Mouse (Mus musculus): ENCODE measurements around the gene Ppcs.
A peak's percentile ranks its signal among the peaks of the same experiment; 100 is the strongest.

Ppcs gene

GRCm38 (mm10) chr4:119422294-119422964 lies at the start of gene Ppcs, which contains the start of gene Zmynd12:
Ppcs (minus strand) TSS chr4:119422420.
Zmynd12 (plus strand) TSS chr4:119422814.
- peak; percentile 62 for DNase-seq (ENCODE audit: low spot score)

- DNase-seq (ENCODE audit: low spot score), result no peak
Measured at GRCm38 (mm10) chr4:119467720-119468380, 45.6 kb upstream of the Ppcs start.

- DNase-seq (ENCODE audit: low spot score), result no peak
Measured at GRCm38 (mm10) chr4:119465841-119466240, 43.6 kb upstream of the Ppcs start.

GRCm38 (mm10) chr4:119463756-119464419 lies 41.7 kb upstream of the Ppcs start:
- DNase-seq (ENCODE audit: low spot score), result no peak

- no peak for DNase-seq (ENCODE audit: low spot score)
Measured at GRCm38 (mm10) chr4:119462858-119463755, 40.9 kb upstream of the Ppcs start.

- no peak for DNase-seq (ENCODE audit: low spot score)
Measured at GRCm38 (mm10) chr4:119462457-119462856, 40.2 kb upstream of the Ppcs start.

- peak; percentile 90 for DNase-seq (ENCODE audit: low spot score)
Measured at GRCm38 (mm10) chr4:119460728-119461141, 38.5 kb upstream of the Ppcs start.

GRCm38 (mm10) chr4:119460296-119460695 lies 38.1 kb upstream of the Ppcs start:
- DNase-seq (ENCODE audit: low spot score), result no peak

GRCm38 (mm10) chr4:119453533-119453932 lies 31.3 kb upstream of the Ppcs start:
- no peak for DNase-seq (ENCODE audit: low spot score)

GRCm38 (mm10) chr4:119453128-119453527 lies 30.9 kb upstream of the Ppcs start:
- DNase-seq (ENCODE audit: low spot score), result no peak

GRCm38 (mm10) chr4:119450436-119450835 lies 28.2 kb upstream of the Ppcs start:
- DNase-seq (ENCODE audit: low spot score), result no peak

GRCm38 (mm10) chr4:119447786-119448185 lies 25.6 kb upstream of the Ppcs start:
- DNase-seq (ENCODE audit: low spot score), result no peak

GRCm38 (mm10) chr4:119447261-119447660 lies 25.0 kb upstream of the Ppcs start:
- no peak for DNase-seq (ENCODE audit: low spot score)

- no peak for DNase-seq (ENCODE audit: low spot score)
Measured at GRCm38 (mm10) chr4:119442539-119442938, 20.3 kb upstream of the Ppcs start.

- no peak for DNase-seq (ENCODE audit: low spot score)
Measured at GRCm38 (mm10) chr4:119441836-119442235, 19.6 kb upstream of the Ppcs start.

- DNase-seq (ENCODE audit: low spot score), result no peak
Measured at GRCm38 (mm10) chr4:119437936-119438335, 15.7 kb upstream of the Ppcs start.

- no peak for DNase-seq (ENCODE audit: low spot score)
Measured at GRCm38 (mm10) chr4:119430678-119431077, 8.5 kb upstream of the Ppcs start.

- no peak for DNase-seq (ENCODE audit: low spot score)
Measured at GRCm38 (mm10) chr4:119427680-119428079, 5.5 kb upstream of the Ppcs start.

GRCm38 (mm10) chr4:119425601-119426000 lies 3.4 kb upstream of the Ppcs start:
- DNase-seq (ENCODE audit: low spot score), result no peak

- DNase-seq (ENCODE audit: low spot score), result no peak
Measured at GRCm38 (mm10) chr4:119425077-119425476, 2.9 kb upstream of the Ppcs start.

- no peak for DNase-seq (ENCODE audit: low spot score)
Measured at GRCm38 (mm10) chr4:119421921-119422293, 313 bp downstream of the Ppcs start.

GRCm38 (mm10) chr4:119421191-119421590 lies 1.0 kb downstream of the Ppcs start:
- DNase-seq (ENCODE audit: low spot score), result no peak
